Mouse (Mus musculus) embryonic facial prominence, embryonic 12.5 days (tissue): ENCODE measurements at regions not wholly inside any gene's neighbourhood (a gene's known extent, or its start where the extent isn't known, plus 50 kb on each side); places are given as distances from the start of the nearest gene placed in this dataset.

Source experiments
- ATAC-seq: fragments of 200-750 bp; cut with Nextera tagmentation; 2 replicates; pipeline ENCODE4 v1.8.0; 2017; ENCODE audit not compliant: insufficient number of reproducible peaks, insufficient read depth, low FRiP score, low TSS enrichment
- H3K27ac ChIP-seq: fragments of 300-500 bp; sonication (generic); 2 replicates; pipeline ENCODE4 v1.5.1; 2016; ENCODE audit warnings: mild to moderate bottlenecking
- H3K27me3 ChIP-seq: fragments of 300-500 bp; sonication (generic); 2 replicates; pipeline ENCODE4 v1.6.1; 2016; ENCODE audit warnings: mild to moderate bottlenecking, moderate library complexity
- H3K36me3 ChIP-seq: fragments of 300-500 bp; sonication (generic); 2 replicates; pipeline ENCODE4 v1.6.1; 2016; ENCODE audit warnings: mild to moderate bottlenecking
- H3K4me1 ChIP-seq: fragments of 300-500 bp; sonication (generic); 2 replicates; pipeline ENCODE4 v1.6.1; 2016
- H3K4me2 ChIP-seq: fragments of 300-500 bp; sonication (generic); replicated peaks from 2 replicates; pipeline ENCODE4 v1.6.1; 2016; ENCODE audit warnings: mild to moderate bottlenecking, moderate library complexity
- H3K4me3 ChIP-seq: fragments of 300-500 bp; sonication (generic); 2 replicates; pipeline ENCODE4 v1.5.1; 2016; ENCODE audit warnings: mild to moderate bottlenecking
- H3K9ac ChIP-seq: fragments of 300-500 bp; sonication (generic); 2 replicates; pipeline ENCODE4 v1.6.1; 2016; ENCODE audit warnings: mild to moderate bottlenecking, moderate library complexity
- H3K9me3 ChIP-seq: fragments of 300-500 bp; sonication (generic); 2 replicates; pipeline ENCODE4 v1.6.1; 2016; ENCODE audit warnings: mild to moderate bottlenecking, moderate library complexity
- WGBS: fragments of 180-500 bp; shearing (Covaris S2); methylation state at CpG from one replicate; pipeline ENCODE4 v1.1.7; 2016; 5-methylcytosine and 5-hydroxymethylcytosine counted together

- Histone ChIP-seq H3K27me3 (no peaks in the 10 kb centered on the region), H3K4me1 (no peaks in the 10 kb centered on the region), H3K4me3 (no peak overlapping the region), H3K9ac (no peak overlapping the region), H3K9me3 (no peaks in the 10 kb centered on the region), H3K27ac (no peak overlapping the region), H3K4me2 (no peak overlapping the region), H3K36me3 (no peaks in the 10 kb centered on the region)
- 76% methylated on average over 7 of the region's 7 CpGs for WGBS
- ATAC-seq: no peak
Measured at GRCm38 (mm10) chr10:100210684-100211083, 124.8 kb upstream of the Gm4301 start.

DNA sequence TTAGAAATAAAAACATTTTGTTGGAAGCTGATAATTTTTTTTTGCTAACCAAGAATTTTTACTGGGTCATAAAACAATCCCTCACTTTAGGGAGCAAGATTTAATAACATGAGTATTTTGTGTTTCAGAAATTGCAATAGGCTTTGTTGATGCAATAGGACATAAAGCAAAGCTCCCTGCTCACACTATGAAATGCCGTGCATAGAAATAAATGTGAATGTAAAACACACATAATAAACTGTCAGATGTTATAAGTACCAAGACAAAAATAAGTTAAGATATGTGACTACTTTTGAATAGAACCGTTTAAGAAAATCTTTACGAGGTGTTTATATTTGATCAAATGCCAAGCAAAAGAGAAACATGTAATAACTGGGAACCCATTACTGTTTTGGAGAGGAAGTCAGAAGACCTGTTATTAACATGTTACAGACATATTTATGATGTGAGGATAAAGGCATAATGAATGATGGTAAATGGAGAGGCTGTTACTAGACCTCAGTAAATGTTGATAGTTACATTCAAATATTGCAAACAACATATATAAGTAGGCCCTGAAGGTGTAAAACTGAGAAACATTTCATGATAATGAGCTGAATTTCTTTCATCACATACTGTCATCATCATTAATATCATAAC is 110.9 kb upstream of the Gm4301 start:
- Histone ChIP-seq H3K36me3 (no peaks in the 10 kb centered on the region), H3K4me3 (no peak overlapping the region), H3K4me2 (no peak overlapping the region), H3K27ac (no peak overlapping the region), H3K27me3 (no peaks in the 10 kb centered on the region), H3K9me3 (no peaks in the 10 kb centered on the region), H3K9ac (no peak overlapping the region), H3K4me1 (no peaks in the 10 kb centered on the region)
- no peak for ATAC-seq
- 89% methylated on average over 3 of the region's 3 CpGs for whole genome bisulfite sequencing

GRCm38 (mm10) chr10:100259235-100259900 is 76.1 kb upstream of the Gm4301 start:
- Histone ChIP-seq H3K27ac (no peak overlapping the region), H3K27me3 (no peaks in the 10 kb centered on the region), H3K36me3 (no peaks in the 10 kb centered on the region), H3K4me3 (no peak overlapping the region), H3K4me2 (no peak overlapping the region), H3K9me3 (no peaks in the 10 kb centered on the region), H3K4me1 (no peaks in the 10 kb centered on the region), H3K9ac (no peak overlapping the region)
- ATAC-seq: no peak
- 66% methylated on average over 4 of the region's 4 CpGs for WGBS

GRCm38 (mm10) chr10:100263447-100263846 is 72.0 kb upstream of the Gm4301 start:
- no peak overlapping the region for H3K4me2 ChIP-seq
- no peak for ATAC-seq
- H3K27me3 ChIP-seq: no peaks in the 10 kb centered on the region
- WGBS: 42% methylated on average over 2 of the region's 2 CpGs
- no peaks in the 10 kb centered on the region for H3K9me3 ChIP-seq
- H3K4me1 ChIP-seq: no peaks in the 10 kb centered on the region
- no peak overlapping the region for H3K4me3 ChIP-seq
- no peaks in the 10 kb centered on the region for H3K36me3 ChIP-seq
- no peak overlapping the region for H3K9ac ChIP-seq
- no peak overlapping the region for H3K27ac ChIP-seq

DNA sequence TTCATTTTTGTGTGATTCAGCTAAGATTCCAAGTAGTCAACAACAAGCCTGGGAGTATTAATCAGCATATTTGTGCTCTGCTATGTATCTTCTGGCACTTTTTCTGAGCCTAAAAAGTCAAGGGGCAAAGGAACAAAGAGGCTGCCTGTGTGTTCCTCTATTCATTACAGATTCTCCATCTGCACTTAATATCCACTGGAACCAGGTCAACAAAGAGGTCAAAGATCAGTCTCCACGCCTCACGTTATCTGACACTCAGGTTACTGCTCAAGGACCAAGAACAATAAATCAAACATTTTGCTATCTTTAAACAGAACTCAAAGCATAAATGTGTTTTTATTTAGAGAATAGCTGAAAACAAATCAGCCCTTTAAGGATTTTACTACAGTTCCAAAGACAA is 71.4 kb upstream of the Gm4301 start:
- no peak for ATAC-seq
- Histone ChIP-seq H3K4me2 (no peak overlapping the region), H3K4me1 (no peaks in the 10 kb centered on the region), H3K36me3 (no peaks in the 10 kb centered on the region), H3K9me3 (no peaks in the 10 kb centered on the region), H3K9ac (no peak overlapping the region), H3K4me3 (no peak overlapping the region), H3K27me3 (no peaks in the 10 kb centered on the region), H3K27ac (no peak overlapping the region)
- WGBS: 7% methylated on average over 2 of the region's 2 CpGs

GRCm38 (mm10) chr10:100282471-100282870 is 53.0 kb upstream of the Gm4301 start:
- Histone ChIP-seq H3K27me3 (no peaks in the 10 kb centered on the region), H3K4me1 (no peaks in the 10 kb centered on the region), H3K36me3 (no peaks in the 10 kb centered on the region), H3K4me3 (no peak overlapping the region), H3K4me2 (no peak overlapping the region), H3K9ac (no peak overlapping the region), H3K27ac (no peak overlapping the region), H3K9me3 (no peaks in the 10 kb centered on the region)
- no peak for ATAC-seq
